Mouse (Mus musculus) liver, adult 2 months (tissue): ENCODE results near the gene Bmp7. TPM values are rescaled to one million over a fixed set of nuclear protein-coding genes. Genes with fewer than 3 reads are reported as not detected.

Source experiments
- DNase-seq: peaks from one replicate; pipeline ENCODE4 v3.0.0-alpha.2; 2011; ENCODE audit warnings: low read depth, low spot score; ENCODE audit errors: extremely low read depth
- H3K27ac ChIP-seq: fragments of 200-500 bp; replicated peaks from 2 replicates; pipeline ENCODE4 v1.5.1; 2012; ENCODE audit warnings: low read depth, mild to moderate bottlenecking, control low read depth, inconsistent platforms, low read length; ENCODE audit not compliant: insufficient read depth
- H3K27me3 ChIP-seq: fragments of 200-500 bp; 2 replicates; pipeline ENCODE4 v1.6.1; 2012; ENCODE audit warnings: mild to moderate bottlenecking, moderate library complexity, low read length, inconsistent platforms; ENCODE audit not compliant: control insufficient read depth, insufficient read depth
- H3K36me3 ChIP-seq: fragments of 200-500 bp; 2 replicates; pipeline ENCODE4 v1.6.1; 2012; ENCODE audit warnings: low read length, inconsistent platforms; ENCODE audit not compliant: control insufficient read depth, insufficient read depth
- H3K4me1 ChIP-seq: fragments of 200-500 bp; 2 replicates; pipeline ENCODE4 v1.6.1; 2011; ENCODE audit warnings: low read length; ENCODE audit not compliant: control insufficient read depth, insufficient read depth
- H3K4me3 ChIP-seq: fragments of 200-500 bp; 2 replicates; pipeline ENCODE4 v1.5.1; 2011; ENCODE audit warnings: low read depth, mild to moderate bottlenecking, control low read depth, low read length, moderate library complexity; ENCODE audit not compliant: insufficient read depth
- H3K79me2 ChIP-seq: fragments of 200-500 bp; 2 replicates; pipeline ENCODE4 v1.6.1; 2012; ENCODE audit warnings: inconsistent platforms, mild to moderate bottlenecking, low read length, moderate library complexity; ENCODE audit not compliant: control insufficient read depth, insufficient read depth
- H3K9ac ChIP-seq: fragments of 200-500 bp; 2 replicates; pipeline ENCODE4 v1.6.1; 2012; ENCODE audit warnings: low read depth, mild to moderate bottlenecking, control low read depth, inconsistent platforms, low read length
- CTCF ChIP-seq: fragments of 200-500 bp; IDR thresholded peaks from 2 replicates; pipeline ENCODE4 v1.5.1; 2011; ENCODE audit warnings: low read depth, low read length, control low read depth
- POLR2A ChIP-seq: fragments of 200-500 bp; IDR thresholded peaks from 2 replicates; pipeline ENCODE4 v1.6.1; 2011; ENCODE audit warnings: low read length, control low read depth; ENCODE audit not compliant: insufficient read depth; ENCODE audit errors: extremely low read depth
- WGBS: fragments of 180-500 bp; shearing (Covaris S2); methylation state at CpG from one replicate; pipeline ENCODE4 v1.1.7; 2018; 5-methylcytosine and 5-hydroxymethylcytosine counted together
- polyA plus RNA-seq: library from polyadenylated mRNA; depleted of rRNA; stranded (reverse); fragments of >200 nt; gene quantifications from 2 replicates; pipeline ENCODE4 v1.2.3, GENCODE M21; 2012
- total RNA-seq: library from RNA; depleted of rRNA; stranded (reverse); fragments of >200 nt; gene quantifications from 2 replicates; pipeline ENCODE4 v1.2.3, GENCODE M21; 2014

Bmp7 gene
- total and polyA plus RNA-seq, 2 experiments: 0.55 to 1.7 TPM

GRCm38 (mm10) chr2:172950722-172951121, 10.6 kb upstream of the Bmp7 start:
- TF ChIP-seq CTCF: no peak
- Histone ChIP-seq H3K27ac (no peak overlapping the region), H3K27me3 (no peaks in the 10 kb centered on the region), H3K79me2 (no peaks in the 10 kb centered on the region), H3K4me3 (no peak overlapping the region), H3K36me3 (no peaks in the 10 kb centered on the region), H3K4me1 (no peaks in the 10 kb centered on the region), H3K9ac (no peak overlapping the region)
- 64% methylated on average over 11 of the region's 11 CpGs for WGBS
- no peak for DNase-seq

GRCm38 (mm10) chr2:172950119-172950676, 10.1 kb upstream of the Bmp7 start:
- no peaks in the 10 kb centered on the region for H3K27me3 ChIP-seq
- H3K9ac ChIP-seq: no peak overlapping the region
- H3K4me3 ChIP-seq: no peak overlapping the region
- H3K4me1 ChIP-seq: no peaks in the 10 kb centered on the region
- no peak for TF ChIP-seq CTCF
- TF ChIP-seq POLR2A: no peak
- H3K36me3 ChIP-seq: no peaks in the 10 kb centered on the region
- no peak for DNase-seq
- WGBS: 68% methylated on average over 9 of the region's 9 CpGs
- H3K27ac ChIP-seq: no peak overlapping the region
- H3K79me2 ChIP-seq: no peaks in the 10 kb centered on the region

- Histone ChIP-seq H3K4me1 (no peaks in the 10 kb centered on the region), H3K27me3 (no peaks in the 10 kb centered on the region), H3K9ac (no peak overlapping the region), H3K36me3 (no peaks in the 10 kb centered on the region), H3K4me3 (no peak overlapping the region), H3K27ac (no peak overlapping the region), H3K79me2 (no peaks in the 10 kb centered on the region)
- peak; percentile 29 for TF ChIP-seq CTCF
- TF ChIP-seq POLR2A: no peak
- 39% methylated on average over 5 of the region's 5 CpGs for WGBS
- DNase-seq: no peak
These were observed 8.9 kb upstream of the Bmp7 start for GRCm38 (mm10) chr2:172949051-172949450.

- H3K27ac ChIP-seq: no peak overlapping the region
- peaks cover 5% of the 10 kb centered on the region for H3K27me3 ChIP-seq
- H3K4me3 ChIP-seq: peak overlapping the region; percentile 63; the same call in 1 of the 2 replicates
- 0 out of 2 replicates have a peak, but pooled peaks cover 3% of the 10 kb centered on the region for H3K4me1 ChIP-seq
- DNase-seq: no peak
- H3K79me2 ChIP-seq: no peaks in the 10 kb centered on the region
- H3K36me3 ChIP-seq: no peaks in the 10 kb centered on the region
- H3K9ac ChIP-seq: no peak overlapping the region
- WGBS: 2% methylated on average over 13 of the region's 13 CpGs
- TF ChIP-seq POLR2A: no peak
These were observed 660 bp upstream of the Bmp7 start for GRCm38 (mm10) chr2:172940799-172941163.

GRCm38 (mm10) chr2:172939639-172940002, 500 bp downstream of the Bmp7 start:
- no peak for TF ChIP-seq CTCF
- peaks cover 8% of the 10 kb centered on the region for H3K27me3 ChIP-seq
- no peaks in the 10 kb centered on the region for H3K79me2 ChIP-seq
- no peak overlapping the region for H3K27ac ChIP-seq
- H3K36me3 ChIP-seq: no peaks in the 10 kb centered on the region
- WGBS: under 1% methylated on average over 26 of the region's 26 CpGs
- DNase-seq: no peak
- peak overlapping the region; percentile 39 for H3K9ac ChIP-seq
- H3K4me1 ChIP-seq: 0 out of 2 replicates have a peak, but pooled peaks cover 3% of the 10 kb centered on the region
- peak overlapping the region; percentile 63; the same call in 1 of the 2 replicates for H3K4me3 ChIP-seq

DNA sequence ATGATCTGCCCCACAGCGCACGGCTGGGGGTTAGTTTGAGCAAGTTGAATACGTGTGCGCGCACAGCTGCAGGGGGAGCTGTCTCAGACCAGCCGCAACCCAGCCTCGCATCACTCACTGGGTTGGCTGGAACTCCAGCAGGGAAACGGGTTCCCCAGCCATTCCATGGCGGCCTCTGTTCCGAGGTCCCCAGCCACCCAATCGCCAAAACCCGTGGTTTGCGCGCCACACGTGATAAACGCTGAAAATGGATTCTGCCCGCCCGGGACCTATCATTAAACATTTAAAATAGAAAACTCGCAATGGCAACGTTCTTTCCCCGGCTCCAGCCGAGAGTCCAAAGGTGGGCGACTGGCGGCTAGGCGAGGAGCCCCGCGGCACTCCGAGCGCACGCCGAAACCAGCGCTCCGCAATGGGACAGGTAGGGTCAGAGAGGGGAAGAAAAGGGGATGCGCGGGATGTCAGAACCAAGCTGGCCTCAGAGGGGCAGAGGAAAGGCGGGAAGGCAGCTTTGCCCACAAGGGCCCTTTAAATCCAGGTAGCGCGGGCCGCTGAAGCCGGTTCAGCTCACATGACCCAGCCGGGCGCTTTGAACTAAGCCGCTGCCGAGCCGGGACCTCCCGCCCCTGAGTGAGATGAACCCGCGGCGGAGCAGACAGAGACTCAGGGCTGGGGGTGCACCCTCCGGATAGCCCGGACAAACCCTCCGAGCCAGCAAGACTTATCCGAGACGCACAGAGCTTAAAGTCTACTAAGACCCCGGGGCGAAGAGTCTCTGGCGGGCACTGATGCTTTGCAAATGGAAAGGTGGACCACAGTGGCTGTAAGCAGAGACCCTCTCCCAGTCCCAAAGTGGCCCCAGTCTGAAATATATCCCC, 1.1 kb downstream of the Bmp7 start:
- WGBS: 2% methylated on average over 57 of the region's 57 CpGs
- H3K4me3 ChIP-seq: peak overlapping the region; percentile 63; the same call in 1 of the 2 replicates
- no peaks in the 10 kb centered on the region for H3K36me3 ChIP-seq
- H3K27me3 ChIP-seq: peaks cover 8% of the 10 kb centered on the region
- H3K79me2 ChIP-seq: no peaks in the 10 kb centered on the region
- H3K9ac ChIP-seq: peak overlapping the region; percentile 39; the same call in 1 of the 2 replicates
- H3K27ac ChIP-seq: no peak overlapping the region
- DNase-seq: peak; percentile 25
- 0 out of 2 replicates have a peak, but pooled peaks cover 3% of the 10 kb centered on the region for H3K4me1 ChIP-seq
- TF ChIP-seq POLR2A (no peak), CTCF (peak; percentile 9; the same call in 1 of the 2 replicates)
